Mouse (Mus musculus): ENCODE measurements around the gene Snrpd2.

The Snrpd2 gene

GRCm38 (mm10) chr7:19149626-19150025, at the start of gene Snrpd2:
Gene Snrpd2 (plus strand): TSS chr7:19149722.
- peak; percentile 97 to 98 for DNase-seq

- DNase-seq: no peak
These were observed 49.2 kb upstream of the Snrpd2 start for GRCm38 (mm10) chr7:19100290-19100689.

- DNase-seq: no peak
These were observed 45.8 kb upstream of the Snrpd2 start for GRCm38 (mm10) chr7:19103741-19104140.

GRCm38 (mm10) chr7:19104486-19104885, 45.0 kb upstream of the Snrpd2 start:
- no peak for DNase-seq

- DNase-seq: no peak
These were observed 42.1 kb upstream of the Snrpd2 start for GRCm38 (mm10) chr7:19107436-19107835.

GRCm38 (mm10) chr7:19109565-19109964, 40.0 kb upstream of the Snrpd2 start:
- no peak for DNase-seq

- peak; percentile 61 to 65 for DNase-seq
These were observed 31.3 kb upstream of the Snrpd2 start, which contains the start of gene Gm4969 for GRCm38 (mm10) chr7:19118028-19118771. Gene Gm4969 (minus strand): TSS chr7:19118368.

- DNase-seq: peak in 1 of 2 experiments; percentile 44
These were observed 30.4 kb upstream of the Snrpd2 start for GRCm38 (mm10) chr7:19119083-19119482.

- DNase-seq: peak; percentile 90 to 97
These were observed 29.7 kb upstream of the Snrpd2 start, which contains the start of gene Fbxo46 for GRCm38 (mm10) chr7:19119631-19120429. Gene Fbxo46 (plus strand): TSS chr7:19119859.

GRCm38 (mm10) chr7:19121686-19122085, 27.8 kb upstream of the Snrpd2 start:
- DNase-seq: no peak

- no peak for DNase-seq
These were observed 24.8 kb upstream of the Snrpd2 start for GRCm38 (mm10) chr7:19124713-19125112.

GRCm38 (mm10) chr7:19127744-19128143, 21.8 kb upstream of the Snrpd2 start:
- no peak for DNase-seq

- no peak for DNase-seq
These were observed 20.1 kb upstream of the Snrpd2 start for GRCm38 (mm10) chr7:19129396-19129795.

GRCm38 (mm10) chr7:19130657-19131056, 18.9 kb upstream of the Snrpd2 start:
- DNase-seq: no peak

GRCm38 (mm10) chr7:19131324-19131848, 18.1 kb upstream of the Snrpd2 start:
- peak; percentile 94 to 97 for DNase-seq

GRCm38 (mm10) chr7:19136168-19136567, 13.4 kb upstream of the Snrpd2 start:
- DNase-seq: peak in 1 of 2 experiments; percentile 28

GRCm38 (mm10) chr7:19136673-19137334, 12.7 kb upstream of the Snrpd2 start:
- DNase-seq: no peak

GRCm38 (mm10) chr7:19137380-19137779, 12.1 kb upstream of the Snrpd2 start:
- peak; percentile 44 to 49 for DNase-seq

- no peak for DNase-seq
These were observed 2.7 kb upstream of the Snrpd2 start for GRCm38 (mm10) chr7:19146793-19147192.

- DNase-seq: no peak
These were observed 2.0 kb upstream of the Snrpd2 start for GRCm38 (mm10) chr7:19147497-19148045.

GRCm38 (mm10) chr7:19148180-19148874, 1.2 kb upstream of the Snrpd2 start:
- DNase-seq: no peak
